Mouse (Mus musculus): ENCODE results near the gene Faim2. TPM values are rescaled to one million over a fixed set of nuclear protein-coding genes. Genes with fewer than 3 reads are reported as not detected.

The Faim2 gene
- polyA plus RNA-seq, 1 experiment from 2014 or later = 17.9 TPM

- DNase-seq = peak; percentile 56
- H3K9ac ChIP-seq (replicated peaks; ENCODE audit: low read length) = no peak overlapping the region
- H3K4me1 ChIP-seq (ENCODE audit: control insufficient read depth, insufficient read depth, low read length) = peaks cover 10% of the 10 kb centered on the region; the same call in 1 of the 2 replicates
- no peak overlapping the region for H3K4me2 ChIP-seq (ENCODE audit: low read length)
- 40% methylated on average over 12 of the region's 12 CpGs for WGBS
- H3K36me3 ChIP-seq (ENCODE audit: control insufficient read depth, insufficient read depth, low read length) = no peaks in the 10 kb centered on the region
- peak overlapping the region; percentile 38 for H3K27ac ChIP-seq (replicated peaks; ENCODE audit: low read depth, low read length)
- no peak for ATAC-seq (ENCODE audit: low FRiP score, low TSS enrichment)
- H3K4me3 ChIP-seq (replicated peaks; ENCODE audit: low read depth, low read length) = no peak overlapping the region
- no peaks in the 10 kb centered on the region for H3K9me3 ChIP-seq (ENCODE audit: control insufficient read depth, low read length)
- H3K27me3 ChIP-seq (ENCODE audit: control insufficient read depth, insufficient read depth, low read length) = 0 out of 2 replicates have a peak, but pooled peaks cover 3% of the 10 kb centered on the region
Measured at GRCm38 (mm10) chr15:99502311-99502831, 25.6 kb downstream of the Faim2 start.

GRCm38 (mm10) chr15:99501292-99502260, 26.4 kb downstream of the Faim2 start:
- DNase-seq (peak; percentile 34), ATAC-seq (ENCODE audit: low FRiP score, low TSS enrichment) (no peak)
- Histone ChIP-seq H3K27me3 (ENCODE audit: control insufficient read depth, insufficient read depth, low read length) (0 out of 2 replicates have a peak, but pooled peaks cover 3% of the 10 kb centered on the region), H3K9ac (replicated peaks; ENCODE audit: low read length) (no peak overlapping the region), H3K27ac (replicated peaks; ENCODE audit: low read depth, low read length) (peak overlapping the region; percentile 38), H3K4me2 (ENCODE audit: low read length) (no peak overlapping the region), H3K9me3 (ENCODE audit: control insufficient read depth, low read length) (no peaks in the 10 kb centered on the region), H3K36me3 (ENCODE audit: control insufficient read depth, insufficient read depth, low read length) (no peaks in the 10 kb centered on the region), H3K4me3 (replicated peaks; ENCODE audit: low read depth, low read length) (no peak overlapping the region), H3K4me1 (ENCODE audit: control insufficient read depth, insufficient read depth, low read length) (peaks cover 10% of the 10 kb centered on the region; the same call in 1 of the 2 replicates)
- 56% methylated on average over 20 of the region's 20 CpGs for WGBS

GRCm38 (mm10) chr15:99500320-99500719, 27.6 kb downstream of the Faim2 start:
- Histone ChIP-seq H3K4me2 (ENCODE audit: low read length) (no peak overlapping the region), H3K9ac (replicated peaks; ENCODE audit: low read length) (no peak overlapping the region), H3K4me1 (ENCODE audit: control insufficient read depth, insufficient read depth, low read length) (peaks cover 10% of the 10 kb centered on the region; the same call in 1 of the 2 replicates), H3K9me3 (ENCODE audit: control insufficient read depth, low read length) (no peaks in the 10 kb centered on the region), H3K36me3 (ENCODE audit: control insufficient read depth, insufficient read depth, low read length) (no peaks in the 10 kb centered on the region), H3K27me3 (ENCODE audit: control insufficient read depth, insufficient read depth, low read length) (0 out of 2 replicates have a peak, but pooled peaks cover 3% of the 10 kb centered on the region), H3K4me3 (replicated peaks; ENCODE audit: low read depth, low read length) (no peak overlapping the region), H3K27ac (replicated peaks; ENCODE audit: low read depth, low read length) (no peak overlapping the region)
- ATAC-seq (ENCODE audit: low FRiP score, low TSS enrichment) = no peak
- WGBS = 66% methylated on average over 5 of the region's 5 CpGs
- no peak for DNase-seq

GRCm38 (mm10) chr15:99499726-99500125, 28.2 kb downstream of the Faim2 start:
- H3K27ac ChIP-seq (replicated peaks; ENCODE audit: low read depth, low read length) = no peak overlapping the region
- H3K4me3 ChIP-seq (replicated peaks; ENCODE audit: low read depth, low read length) = no peak overlapping the region
- DNase-seq (no peak), ATAC-seq (ENCODE audit: low FRiP score, low TSS enrichment) (no peak)
- no peak overlapping the region for H3K4me2 ChIP-seq (ENCODE audit: low read length)
- peaks cover 10% of the 10 kb centered on the region; the same call in 1 of the 2 replicates for H3K4me1 ChIP-seq (ENCODE audit: control insufficient read depth, insufficient read depth, low read length)
- H3K36me3 ChIP-seq (ENCODE audit: control insufficient read depth, insufficient read depth, low read length) = no peaks in the 10 kb centered on the region
- H3K27me3 ChIP-seq (ENCODE audit: control insufficient read depth, insufficient read depth, low read length) = 0 out of 2 replicates have a peak, but pooled peaks cover 3% of the 10 kb centered on the region
- H3K9me3 ChIP-seq (ENCODE audit: control insufficient read depth, low read length) = no peaks in the 10 kb centered on the region
- WGBS = 59% methylated on average over 6 of the region's 6 CpGs
- H3K9ac ChIP-seq (replicated peaks; ENCODE audit: low read length) = no peak overlapping the region

GRCm38 (mm10) chr15:99498781-99499180, 29.2 kb downstream of the Faim2 start:
- ATAC-seq (ENCODE audit: low FRiP score, low TSS enrichment) (no peak), DNase-seq (no peak)
- peaks cover 10% of the 10 kb centered on the region; the same call in 1 of the 2 replicates for H3K4me1 ChIP-seq (ENCODE audit: control insufficient read depth, insufficient read depth, low read length)
- WGBS = 65% methylated on average over 4 of the region's 4 CpGs
- H3K9ac ChIP-seq (replicated peaks; ENCODE audit: low read length) = no peak overlapping the region
- H3K36me3 ChIP-seq (ENCODE audit: control insufficient read depth, insufficient read depth, low read length) = no peaks in the 10 kb centered on the region
- H3K27me3 ChIP-seq (ENCODE audit: control insufficient read depth, insufficient read depth, low read length) = 0 out of 2 replicates have a peak, but pooled peaks cover 3% of the 10 kb centered on the region
- H3K27ac ChIP-seq (replicated peaks; ENCODE audit: low read depth, low read length) = no peak overlapping the region
- no peak overlapping the region for H3K4me3 ChIP-seq (replicated peaks; ENCODE audit: low read depth, low read length)
- no peak overlapping the region for H3K4me2 ChIP-seq (ENCODE audit: low read length)
- H3K9me3 ChIP-seq (ENCODE audit: control insufficient read depth, low read length) = no peaks in the 10 kb centered on the region

GRCm38 (mm10) chr15:99498356-99498755, 29.6 kb downstream of the Faim2 start:
- Histone ChIP-seq H3K36me3 (ENCODE audit: control insufficient read depth, insufficient read depth, low read length) (no peaks in the 10 kb centered on the region), H3K4me3 (replicated peaks; ENCODE audit: low read depth, low read length) (no peak overlapping the region), H3K4me2 (ENCODE audit: low read length) (no peak overlapping the region), H3K9ac (replicated peaks; ENCODE audit: low read length) (no peak overlapping the region), H3K4me1 (ENCODE audit: control insufficient read depth, insufficient read depth, low read length) (peaks cover 10% of the 10 kb centered on the region; the same call in 1 of the 2 replicates), H3K27me3 (ENCODE audit: control insufficient read depth, insufficient read depth, low read length) (0 out of 2 replicates have a peak, but pooled peaks cover 3% of the 10 kb centered on the region), H3K27ac (replicated peaks; ENCODE audit: low read depth, low read length) (no peak overlapping the region), H3K9me3 (ENCODE audit: control insufficient read depth, low read length) (no peaks in the 10 kb centered on the region)
- ATAC-seq (ENCODE audit: low FRiP score, low TSS enrichment) (no peak), DNase-seq (no peak)
- 85% methylated on average over 4 of the region's 4 CpGs for WGBS

DNA sequence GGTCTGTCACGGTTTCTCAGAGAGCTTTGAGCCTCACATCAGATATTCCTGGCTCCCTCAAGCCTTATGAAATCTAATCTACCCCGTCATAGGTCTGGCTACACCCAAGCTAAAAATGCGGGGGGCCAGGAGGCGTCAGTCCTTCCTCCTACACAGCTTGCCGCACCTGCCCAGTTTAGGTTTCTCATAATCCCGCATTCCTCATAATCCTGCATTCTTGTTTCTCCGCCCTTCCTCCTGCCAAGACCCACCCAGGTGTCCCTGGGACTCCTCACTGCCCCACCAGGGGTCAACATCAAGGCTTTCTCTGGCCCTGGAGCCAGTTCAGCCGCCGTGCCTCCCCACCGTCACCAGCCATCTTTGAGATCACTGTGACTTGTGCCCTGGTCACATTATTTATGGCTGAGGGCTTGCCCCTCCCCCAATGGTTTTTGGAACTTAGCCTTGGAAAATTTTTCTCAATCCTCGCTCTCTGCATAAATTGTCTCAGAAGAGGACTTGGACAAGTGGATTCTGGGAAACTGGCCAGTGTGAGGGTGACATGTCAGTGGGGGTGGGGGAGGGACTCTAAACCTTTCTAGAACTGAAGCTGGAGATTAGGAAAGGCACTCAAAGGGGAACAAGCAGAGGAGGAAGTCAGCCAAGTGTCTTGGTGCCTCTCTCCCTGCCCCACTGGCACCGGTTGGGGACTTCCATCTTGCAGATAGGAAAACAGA, 30.3 kb downstream of the Faim2 start:
- no peaks in the 10 kb centered on the region for H3K36me3 ChIP-seq (ENCODE audit: control insufficient read depth, insufficient read depth, low read length)
- DNase-seq (peak; percentile 57), ATAC-seq (ENCODE audit: low FRiP score, low TSS enrichment) (no peak)
- no peak overlapping the region for H3K9ac ChIP-seq (replicated peaks; ENCODE audit: low read length)
- H3K4me1 ChIP-seq (ENCODE audit: control insufficient read depth, insufficient read depth, low read length) = peaks cover 10% of the 10 kb centered on the region; the same call in 1 of the 2 replicates
- no peaks in the 10 kb centered on the region for H3K9me3 ChIP-seq (ENCODE audit: control insufficient read depth, low read length)
- H3K4me2 ChIP-seq (ENCODE audit: low read length) = no peak overlapping the region
- H3K4me3 ChIP-seq (replicated peaks; ENCODE audit: low read depth, low read length) = no peak overlapping the region
- H3K27me3 ChIP-seq (ENCODE audit: control insufficient read depth, insufficient read depth, low read length) = 0 out of 2 replicates have a peak, but pooled peaks cover 3% of the 10 kb centered on the region
- H3K27ac ChIP-seq (replicated peaks; ENCODE audit: low read depth, low read length) = no peak overlapping the region
- WGBS = 48% methylated on average over 12 of the region's 12 CpGs

DNA sequence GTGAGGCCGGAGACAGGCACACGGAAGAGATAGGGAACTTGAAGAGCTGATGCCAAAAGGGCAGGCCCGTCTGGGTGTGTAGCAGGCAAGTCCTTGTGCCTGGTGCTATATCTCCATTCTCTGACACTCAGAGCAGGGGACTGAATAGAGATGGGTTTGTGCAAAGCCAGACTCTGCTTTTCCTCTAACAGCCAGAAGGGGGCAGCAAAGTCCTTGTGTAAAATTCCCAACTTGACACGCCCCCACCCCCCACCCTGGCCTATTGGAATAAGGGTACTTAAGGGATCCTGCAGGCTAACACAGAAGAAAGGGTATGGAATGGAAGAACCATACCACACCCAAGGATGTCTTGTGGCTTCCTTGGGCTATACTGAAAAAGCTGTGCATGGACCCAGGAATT, 30.9 kb downstream of the Faim2 start:
- ATAC-seq (ENCODE audit: low FRiP score, low TSS enrichment) (peak; percentile 57; the same call in 1 of the 2 replicates), DNase-seq (peak; percentile 91)
- H3K4me1 ChIP-seq (ENCODE audit: control insufficient read depth, insufficient read depth, low read length) = peaks cover 6% of the 10 kb centered on the region; the same call in 1 of the 2 replicates
- WGBS = 14% methylated on average over 4 of the region's 4 CpGs
- no peak overlapping the region for H3K27ac ChIP-seq (replicated peaks; ENCODE audit: low read depth, low read length)
- no peak overlapping the region for H3K9ac ChIP-seq (replicated peaks; ENCODE audit: low read length)
- no peak overlapping the region for H3K4me2 ChIP-seq (ENCODE audit: low read length)
- no peaks in the 10 kb centered on the region for H3K36me3 ChIP-seq (ENCODE audit: control insufficient read depth, insufficient read depth, low read length)
- H3K9me3 ChIP-seq (ENCODE audit: control insufficient read depth, low read length) = no peaks in the 10 kb centered on the region
- H3K27me3 ChIP-seq (ENCODE audit: control insufficient read depth, insufficient read depth, low read length) = 0 out of 2 replicates have a peak, but pooled peaks cover 3% of the 10 kb centered on the region
- no peak overlapping the region for H3K4me3 ChIP-seq (replicated peaks; ENCODE audit: low read depth, low read length)

All from midbrain, embryonic 14.5 days (tissue).